Mouse (Mus musculus): Measurements from ENCODE around the gene Mdfic. TPM values are rescaled to one million over a fixed set of nuclear protein-coding genes. Genes with fewer than 3 reads are reported as not detected.

Gene Mdfic
- polyA plus RNA-seq, 1 experiment, result 2.1 TPM

DNA sequence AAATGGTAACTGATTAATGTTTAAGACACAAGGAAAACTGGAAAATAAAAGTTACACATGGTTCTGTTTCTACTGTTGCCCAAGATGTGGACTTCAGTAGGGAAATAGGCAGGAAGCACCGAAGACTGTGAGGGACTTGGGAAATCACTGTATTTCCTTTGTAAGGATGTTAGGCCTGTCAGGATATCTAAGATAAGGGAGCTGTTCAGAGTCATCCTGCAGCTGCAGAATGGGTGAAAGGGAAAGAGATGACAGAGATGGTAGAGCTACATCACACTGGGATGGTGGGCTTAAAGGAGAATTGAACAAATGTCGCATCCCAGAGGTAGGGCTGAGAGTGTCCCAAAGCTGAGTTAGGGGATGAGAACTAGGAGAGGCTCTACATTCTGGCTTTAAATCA, 9.8 kb downstream of the Mdfic start:
- Histone ChIP-seq H3K27ac (ENCODE audit: insufficient read depth, low read length) (no peak overlapping the region), H3K4me3 (replicated peaks; ENCODE audit: insufficient read depth, low read depth, low read length) (no peak overlapping the region), H3K27me3 (ENCODE audit: control insufficient read depth, insufficient read depth, low read length) (no peaks in the 10 kb centered on the region), H3K4me1 (ENCODE audit: control insufficient read depth, insufficient read depth, low read length) (no peaks in the 10 kb centered on the region)
- no peak for DNase-seq
- no peak for TF ChIP-seq POLR2A (IDR thresholded peaks at IDR 0.05; ENCODE audit: borderline replicate concordance, insufficient read depth, low read length)
- TF ChIP-seq CTCF (IDR thresholded peaks at IDR 0.05; ENCODE audit: borderline replicate concordance, insufficient read depth, low read depth, low read length), result no peak
- 87% methylated on average over 2 of the region's 2 CpGs for WGBS

DNA sequence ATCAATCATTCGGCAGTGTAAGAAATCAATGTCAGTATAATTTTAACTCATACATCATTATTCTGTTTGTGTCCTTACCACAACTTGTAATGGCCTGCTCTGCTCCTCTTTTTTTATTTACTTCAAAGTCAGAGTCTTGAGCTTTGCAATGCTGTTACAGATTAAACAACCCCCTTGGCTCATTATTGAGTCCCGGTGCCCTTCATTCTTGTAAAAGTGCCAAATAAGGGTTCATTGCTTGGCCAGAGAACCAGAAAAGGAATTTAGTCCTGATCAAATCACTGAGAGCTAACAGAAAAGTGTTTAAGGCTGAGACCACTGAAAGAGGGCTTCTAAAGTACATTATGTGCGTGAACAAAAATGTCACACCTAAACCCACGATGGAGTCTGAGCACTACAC, 10.2 kb downstream of the Mdfic start:
- no peaks in the 10 kb centered on the region for H3K4me1 ChIP-seq (ENCODE audit: control insufficient read depth, insufficient read depth, low read length)
- no peaks in the 10 kb centered on the region for H3K27me3 ChIP-seq (ENCODE audit: control insufficient read depth, insufficient read depth, low read length)
- WGBS, result 65% methylated on average over 4 of the region's 4 CpGs
- no peak overlapping the region for H3K4me3 ChIP-seq (replicated peaks; ENCODE audit: insufficient read depth, low read depth, low read length)
- no peak for TF ChIP-seq CTCF (IDR thresholded peaks at IDR 0.05; ENCODE audit: borderline replicate concordance, insufficient read depth, low read depth, low read length)
- no peak for TF ChIP-seq POLR2A (IDR thresholded peaks at IDR 0.05; ENCODE audit: borderline replicate concordance, insufficient read depth, low read length)
- H3K27ac ChIP-seq (ENCODE audit: insufficient read depth, low read length), result no peak overlapping the region
- DNase-seq, result no peak

DNA sequence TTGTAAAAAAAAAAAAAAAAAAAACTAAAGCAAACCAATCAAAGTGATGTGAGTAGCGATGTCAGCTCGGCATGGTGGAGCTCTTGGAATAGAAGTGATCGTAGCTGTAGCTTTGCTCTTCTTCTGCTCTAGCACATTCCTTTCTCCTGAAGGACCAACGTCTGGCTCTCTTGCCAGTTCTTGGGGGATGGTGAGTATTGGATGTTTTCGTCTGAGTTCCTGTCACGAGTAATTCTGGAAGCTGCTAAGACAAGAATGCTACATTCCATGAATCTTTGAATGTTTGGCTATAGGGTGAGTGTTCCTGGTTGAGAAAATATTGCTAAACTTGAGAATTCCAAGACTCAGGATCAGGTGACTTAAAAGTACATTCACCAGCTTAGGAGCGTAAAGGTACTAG, 11.0 kb downstream of the Mdfic start:
- Histone ChIP-seq H3K4me3 (replicated peaks; ENCODE audit: insufficient read depth, low read depth, low read length) (no peak overlapping the region), H3K27me3 (ENCODE audit: control insufficient read depth, insufficient read depth, low read length) (no peaks in the 10 kb centered on the region), H3K4me1 (ENCODE audit: control insufficient read depth, insufficient read depth, low read length) (no peaks in the 10 kb centered on the region), H3K27ac (ENCODE audit: insufficient read depth, low read length) (no peak overlapping the region)
- WGBS, result 72% methylated on average over 7 of the region's 7 CpGs
- no peak for DNase-seq
- no peak for TF ChIP-seq CTCF (IDR thresholded peaks at IDR 0.05; ENCODE audit: borderline replicate concordance, insufficient read depth, low read depth, low read length)
- no peak for TF ChIP-seq POLR2A (IDR thresholded peaks at IDR 0.05; ENCODE audit: borderline replicate concordance, insufficient read depth, low read length)

DNA sequence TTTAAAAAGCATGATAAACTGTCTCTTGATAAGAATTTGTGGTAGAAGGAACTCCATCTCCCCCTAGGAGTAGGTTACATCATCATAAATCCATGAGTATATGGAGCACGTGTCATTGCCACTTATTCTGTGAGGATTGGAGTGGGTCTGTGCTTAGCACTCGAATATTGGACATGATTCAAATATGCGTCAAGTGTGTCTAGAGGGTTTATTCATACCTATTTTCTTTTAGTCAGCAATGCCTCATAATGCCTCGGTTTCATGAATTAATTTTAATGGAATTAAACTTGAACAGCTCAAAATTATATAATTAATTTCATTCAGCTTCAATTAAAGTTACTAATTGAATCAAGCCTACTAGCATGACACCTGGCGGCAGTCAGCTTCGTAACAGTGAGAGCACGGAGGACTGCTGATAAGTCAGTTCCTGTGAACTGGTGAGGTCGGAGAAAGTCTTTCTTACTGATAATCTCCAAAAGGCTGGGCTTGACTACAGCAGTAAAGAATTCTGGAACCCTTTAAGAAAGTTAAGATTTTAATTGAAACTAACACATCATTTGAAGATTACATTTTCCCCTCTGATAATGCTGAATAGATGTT, 17.0 kb downstream of the Mdfic start:
- no peak for DNase-seq
- 46% methylated on average over 8 of the region's 8 CpGs for WGBS
- no peak for TF ChIP-seq POLR2A (IDR thresholded peaks at IDR 0.05; ENCODE audit: borderline replicate concordance, insufficient read depth, low read length)
- TF ChIP-seq CTCF (IDR thresholded peaks at IDR 0.05; ENCODE audit: borderline replicate concordance, insufficient read depth, low read depth, low read length), result no peak
- Histone ChIP-seq H3K27me3 (ENCODE audit: control insufficient read depth, insufficient read depth, low read length) (no peaks in the 10 kb centered on the region), H3K4me3 (replicated peaks; ENCODE audit: insufficient read depth, low read depth, low read length) (no peak overlapping the region), H3K27ac (ENCODE audit: insufficient read depth, low read length) (no peak overlapping the region), H3K4me1 (ENCODE audit: control insufficient read depth, insufficient read depth, low read length) (no peaks in the 10 kb centered on the region)

DNA sequence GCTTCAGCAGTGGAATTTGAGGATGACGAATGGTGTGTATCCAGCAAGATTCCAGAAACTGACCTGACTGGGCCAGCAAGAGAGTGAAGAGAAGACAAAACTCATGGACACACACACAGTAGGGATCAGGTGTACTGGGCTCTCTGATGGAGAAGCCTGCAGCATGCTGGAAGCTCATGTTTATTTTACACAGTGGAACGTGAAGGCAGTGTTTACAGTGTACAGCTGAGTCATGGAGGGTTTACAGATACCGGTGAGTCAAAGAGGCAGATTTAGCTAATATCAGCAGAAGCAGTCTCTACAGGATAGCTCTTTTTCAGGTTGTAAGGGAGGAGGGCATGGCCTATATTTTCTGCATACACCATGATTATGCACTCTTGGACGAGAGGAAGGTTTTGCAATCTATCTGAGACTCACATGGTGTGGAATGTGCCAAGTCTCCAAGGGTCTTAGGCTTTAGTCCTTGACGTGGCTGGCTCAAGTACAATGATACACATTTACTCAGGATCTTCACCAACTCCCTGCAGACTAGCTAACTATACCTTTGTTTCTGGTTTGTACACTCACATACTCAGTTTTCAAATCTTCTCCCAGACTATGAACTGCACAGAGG, 18.0 kb downstream of the Mdfic start:
- TF ChIP-seq CTCF (IDR thresholded peaks at IDR 0.05; ENCODE audit: borderline replicate concordance, insufficient read depth, low read depth, low read length), result no peak
- no peak for TF ChIP-seq POLR2A (IDR thresholded peaks at IDR 0.05; ENCODE audit: borderline replicate concordance, insufficient read depth, low read length)
- H3K4me1 ChIP-seq (ENCODE audit: control insufficient read depth, insufficient read depth, low read length), result no peaks in the 10 kb centered on the region
- H3K27me3 ChIP-seq (ENCODE audit: control insufficient read depth, insufficient read depth, low read length), result no peaks in the 10 kb centered on the region
- 56% methylated on average over 5 of the region's 5 CpGs for WGBS
- DNase-seq, result no peak
- no peak overlapping the region for H3K27ac ChIP-seq (ENCODE audit: insufficient read depth, low read length)
- H3K4me3 ChIP-seq (replicated peaks; ENCODE audit: insufficient read depth, low read depth, low read length), result no peak overlapping the region

DNA sequence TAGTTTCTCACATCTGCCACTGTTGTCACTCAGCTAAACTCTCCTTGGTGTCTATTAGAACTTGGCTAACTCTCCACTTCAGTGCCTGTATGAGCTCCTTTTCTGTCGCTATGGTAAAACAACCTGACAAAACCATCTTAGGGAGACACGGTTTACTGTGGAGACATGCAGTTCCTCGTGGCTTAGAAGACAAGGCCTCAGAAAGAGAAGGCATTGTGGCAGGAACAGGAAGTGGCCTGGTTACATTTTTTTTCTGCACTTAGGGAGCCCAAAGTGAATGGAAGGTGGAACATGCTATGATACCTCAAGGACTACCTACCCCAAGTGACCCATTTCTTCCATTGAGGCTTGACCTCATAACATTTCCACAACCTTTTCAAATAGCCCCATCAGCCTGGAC, 18.7 kb downstream of the Mdfic start:
- Histone ChIP-seq H3K4me1 (ENCODE audit: control insufficient read depth, insufficient read depth, low read length) (no peaks in the 10 kb centered on the region), H3K27me3 (ENCODE audit: control insufficient read depth, insufficient read depth, low read length) (no peaks in the 10 kb centered on the region), H3K27ac (ENCODE audit: insufficient read depth, low read length) (no peak overlapping the region), H3K4me3 (replicated peaks; ENCODE audit: insufficient read depth, low read depth, low read length) (no peak overlapping the region)
- DNase-seq, result no peak
- no peak for TF ChIP-seq POLR2A (IDR thresholded peaks at IDR 0.05; ENCODE audit: borderline replicate concordance, insufficient read depth, low read length)
- TF ChIP-seq CTCF (IDR thresholded peaks at IDR 0.05; ENCODE audit: borderline replicate concordance, insufficient read depth, low read depth, low read length), result no peak
- 71% methylated on average over 3 of the region's 3 CpGs for WGBS

DNA sequence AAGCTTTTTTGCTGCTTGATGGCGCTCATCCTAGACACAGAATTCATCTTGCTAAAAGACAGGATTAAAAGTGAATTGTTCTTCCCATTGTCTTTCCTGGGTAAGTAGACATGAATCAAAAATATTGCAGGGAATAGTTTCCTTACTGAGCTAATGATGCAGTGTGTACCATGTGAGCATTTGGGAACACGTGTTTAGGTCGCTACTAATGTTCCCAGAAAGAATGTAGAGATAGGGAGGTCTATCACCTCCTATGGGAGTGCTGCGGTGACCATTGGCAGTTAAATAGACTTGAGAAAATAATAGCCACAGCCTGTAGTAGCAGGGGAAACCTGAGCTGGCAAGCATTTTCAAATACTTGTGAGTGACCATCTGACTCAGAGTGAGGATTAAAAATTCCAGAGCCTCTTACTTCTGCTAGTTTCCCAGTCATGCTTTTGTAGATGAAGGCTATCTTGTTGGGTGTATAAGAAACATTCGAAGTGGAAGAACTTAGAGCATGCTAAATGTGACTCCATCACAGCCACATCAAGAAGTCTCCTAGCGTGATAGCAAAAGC, 22.2 kb downstream of the Mdfic start:
- H3K4me3 ChIP-seq (replicated peaks; ENCODE audit: insufficient read depth, low read depth, low read length), result no peak overlapping the region
- no peaks in the 10 kb centered on the region for H3K27me3 ChIP-seq (ENCODE audit: control insufficient read depth, insufficient read depth, low read length)
- 92% methylated on average over 6 of the region's 6 CpGs for WGBS
- no peaks in the 10 kb centered on the region for H3K4me1 ChIP-seq (ENCODE audit: control insufficient read depth, insufficient read depth, low read length)
- TF ChIP-seq POLR2A (IDR thresholded peaks at IDR 0.05; ENCODE audit: borderline replicate concordance, insufficient read depth, low read length) (no peak), CTCF (IDR thresholded peaks at IDR 0.05; ENCODE audit: borderline replicate concordance, insufficient read depth, low read depth, low read length) (no peak)
- DNase-seq, result no peak
- no peak overlapping the region for H3K27ac ChIP-seq (ENCODE audit: insufficient read depth, low read length)

DNA sequence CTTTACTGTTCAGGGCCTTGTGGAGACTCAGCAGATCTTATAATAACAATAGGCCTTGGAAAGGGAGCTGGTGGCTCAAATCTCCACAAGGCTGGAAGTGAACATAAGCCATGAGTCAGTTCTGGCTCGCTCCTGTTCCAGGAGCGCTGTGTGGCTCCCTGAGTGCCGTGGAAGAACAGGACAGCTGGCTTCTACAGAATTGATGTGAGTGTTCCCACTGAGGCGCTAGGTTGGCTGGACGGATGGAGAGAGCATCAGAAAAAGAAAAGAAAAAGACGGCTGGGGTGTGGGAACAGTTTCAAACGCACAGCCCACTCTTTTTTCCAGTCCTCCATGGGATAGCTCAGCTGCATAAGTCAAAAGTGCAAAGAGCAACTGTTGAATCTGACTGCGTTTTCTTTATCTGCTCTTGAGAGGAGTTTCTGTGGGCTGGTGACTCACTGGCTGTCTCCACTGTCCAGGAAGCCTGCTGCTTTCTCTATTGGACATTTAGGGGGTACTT, 22.9 kb downstream of the Mdfic start:
- TF ChIP-seq POLR2A (IDR thresholded peaks at IDR 0.05; ENCODE audit: borderline replicate concordance, insufficient read depth, low read length) (no peak), CTCF (IDR thresholded peaks at IDR 0.05; ENCODE audit: borderline replicate concordance, insufficient read depth, low read depth, low read length) (no peak)
- 17% methylated on average over 8 of the region's 8 CpGs for WGBS
- H3K4me3 ChIP-seq (replicated peaks; ENCODE audit: insufficient read depth, low read depth, low read length), result no peak overlapping the region
- H3K27ac ChIP-seq (ENCODE audit: insufficient read depth, low read length), result no peak overlapping the region
- H3K4me1 ChIP-seq (ENCODE audit: control insufficient read depth, insufficient read depth, low read length), result no peaks in the 10 kb centered on the region
- no peaks in the 10 kb centered on the region for H3K27me3 ChIP-seq (ENCODE audit: control insufficient read depth, insufficient read depth, low read length)
- peak in 1 of 2 experiments; percentile 2 for DNase-seq
